Mouse (Mus musculus) left cerebral cortex, adult 2 months (tissue): Measurements from ENCODE around the gene Npy. TPM values are rescaled to one million over a fixed set of nuclear protein-coding genes. Genes with fewer than 3 reads are reported as not detected.

Source experiments
- DNase-seq, 2 experiments: peaks; one replicate each; pipeline ENCODE4 v3.0.0; 2021 to 2022; ENCODE audit warnings: low spot score in 2 of 2, mixed read lengths in 1 of 2; ENCODE audit errors: extremely low spot score in 1 of 2
- H3K27ac ChIP-seq: fragments of 200-600 bp; 2 replicates; pipeline ENCODE4 v1.8.1; 2022
- H3K4me3 ChIP-seq: fragments of 200-600 bp; 2 replicates; pipeline ENCODE4 v1.8.1; 2022
- CTCF ChIP-seq: fragments of 200-600 bp; IDR thresholded peaks from 2 replicates; pipeline ENCODE4 v1.8.1; 2022; ENCODE audit warnings: antibody characterized with exemption, mild to moderate bottlenecking, moderate library complexity
- intact Hi-C: fragments of 180-260 bp; cut with DNase I; formaldehyde crosslinking; loops from one replicate; pipeline ENCODE4 v1.15.1; 2025
- total RNA-seq, 2 experiments: library from RNA; stranded (reverse); gene quantifications; 2 replicates each; pipeline ENCODE4 v1.2.3; 2021

Gene Npy
- total RNA-seq, 2 experiments from 2014 or later = 185 to 190 TPM

GRCm38 (mm10) chr6:49817625-49818024 lies 4.9 kb upstream of the Npy start:
- no peak for TF ChIP-seq CTCF
- 0 out of 2 replicates have a peak overlapping the region, but pooled peaks have one; percentile 16 for H3K4me3 ChIP-seq
- no peak for DNase-seq
- intact Hi-C loops = no loop called here
- peak overlapping the region; percentile 33; the same call in 1 of the 2 replicates for H3K27ac ChIP-seq

- intact Hi-C loops = no loop called here
- TF ChIP-seq CTCF = no peak
These were observed 341 bp downstream of the Npy start for GRCm38 (mm10) chr6:49822871-49823230.

GRCm38 (mm10) chr6:49823371-49823770 lies 861 bp downstream of the Npy start:
- intact Hi-C loops = no loop called here
- TF ChIP-seq CTCF = no peak

More at GRCm38 (mm10) chr6:49822871-49823230, 341 bp downstream of the Npy start:
- H3K4me3 ChIP-seq = peak overlapping the region; percentile 41
- no peak overlapping the region for H3K27ac ChIP-seq
- DNase-seq = no peak

GRCm38 (mm10) chr6:49823821-49824220 lies 1.3 kb downstream of the Npy start:
- no peak for DNase-seq
- no peak for TF ChIP-seq CTCF
- no peak overlapping the region for H3K4me3 ChIP-seq
- intact Hi-C loops = no loop called here
- H3K27ac ChIP-seq = no peak overlapping the region

More at GRCm38 (mm10) chr6:49823371-49823770, 861 bp downstream of the Npy start:
- DNase-seq = no peak
- Histone ChIP-seq H3K27ac (no peak overlapping the region), H3K4me3 (no peak overlapping the region)

- no peak overlapping the region for H3K27ac ChIP-seq
- no peak for TF ChIP-seq CTCF
- H3K4me3 ChIP-seq = no peak overlapping the region
- intact Hi-C loops = no loop called here
- DNase-seq = no peak
These were observed 9.1 kb downstream of the Npy start for GRCm38 (mm10) chr6:49831579-49831978.

- Histone ChIP-seq H3K4me3 (no peak overlapping the region), H3K27ac (no peak overlapping the region)
- intact Hi-C loops = no loop called here
- no peak for DNase-seq
- peak; percentile 7 for TF ChIP-seq CTCF
These were observed 34.3 kb downstream of the Npy start for GRCm38 (mm10) chr6:49856830-49857229.

- no peak for TF ChIP-seq CTCF
- H3K27ac ChIP-seq = no peak overlapping the region
These were observed 45.1 kb downstream of the Npy start for GRCm38 (mm10) chr6:49867571-49867970.

GRCm38 (mm10) chr6:49871071-49871470 lies 48.6 kb downstream of the Npy start:
- H3K27ac ChIP-seq = no peak overlapping the region
- no peak for TF ChIP-seq CTCF
- intact Hi-C loops = no loop called here
- no peak for DNase-seq
- no peak overlapping the region for H3K4me3 ChIP-seq

More at GRCm38 (mm10) chr6:49867571-49867970, 45.1 kb downstream of the Npy start:
- intact Hi-C loops = no loop called here
- no peak for DNase-seq
- no peak overlapping the region for H3K4me3 ChIP-seq

GRCm38 (mm10) chr6:49873556-49873955 lies 51.0 kb downstream of the Npy start:
- no peak for DNase-seq
- H3K4me3 ChIP-seq = no peak overlapping the region
- intact Hi-C loops = no loop called here
- TF ChIP-seq CTCF = no peak
- no peak overlapping the region for H3K27ac ChIP-seq

GRCm38 (mm10) chr6:49875160-49875559 lies 52.6 kb downstream of the Npy start:
- intact Hi-C loops = no loop called here
- no peak overlapping the region for H3K4me3 ChIP-seq
- no peak for DNase-seq
- no peak overlapping the region for H3K27ac ChIP-seq
- TF ChIP-seq CTCF = no peak

GRCm38 (mm10) chr6:49875791-49876190 lies 53.3 kb downstream of the Npy start:
- no peak for TF ChIP-seq CTCF
- H3K27ac ChIP-seq = no peak overlapping the region

More at GRCm38 (mm10) chr6:49875791-49876190, 53.3 kb downstream of the Npy start:
- intact Hi-C loops = no loop called here
- DNase-seq = no peak
- H3K4me3 ChIP-seq = no peak overlapping the region
